Mouse (Mus musculus): Measurements from ENCODE around the gene C130050O18Rik.
A peak's percentile ranks its signal among the peaks of the same experiment; 100 is the strongest.
"Not testable (repeated sequence)": the region's sequence is repeated elsewhere in the genome, so short reads cannot be mapped to it uniquely, and the experiment has no call there.

C130050O18Rik gene

GRCm38 (mm10) chr5:139380385-139381248, 24.5 kb upstream of the C130050O18Rik start:
- DNase-seq: peak; percentile 97

- DNase-seq: peak; percentile 56
Measured at GRCm38 (mm10) chr5:139381586-139382513, 23.2 kb upstream of the C130050O18Rik start.

GRCm38 (mm10) chr5:139382760-139383159, 22.3 kb upstream of the C130050O18Rik start:
- DNase-seq: peak; percentile 72

GRCm38 (mm10) chr5:139383234-139383633, 21.8 kb upstream of the C130050O18Rik start:
- DNase-seq: no peak

GRCm38 (mm10) chr5:139384531-139384930, 20.5 kb upstream of the C130050O18Rik start:
- peak; percentile 73 for DNase-seq

GRCm38 (mm10) chr5:139386047-139386446, 19.0 kb upstream of the C130050O18Rik start:
- DNase-seq: no peak

GRCm38 (mm10) chr5:139387329-139388194, 17.5 kb upstream of the C130050O18Rik start:
- DNase-seq: no peak

GRCm38 (mm10) chr5:139388195-139388570, 16.9 kb upstream of the C130050O18Rik start:
- peak; percentile 54 for DNase-seq

- no peak for DNase-seq
Measured at GRCm38 (mm10) chr5:139388694-139389675, 16.1 kb upstream of the C130050O18Rik start.

- DNase-seq: peak; percentile 50
Measured at GRCm38 (mm10) chr5:139389676-139390061, 15.4 kb upstream of the C130050O18Rik start.

GRCm38 (mm10) chr5:139390324-139391119, 14.6 kb upstream of the C130050O18Rik start:
- not testable (repeated sequence) for DNase-seq

GRCm38 (mm10) chr5:139391309-139391990, 13.6 kb upstream of the C130050O18Rik start:
- DNase-seq: no peak

GRCm38 (mm10) chr5:139392219-139393196, 12.6 kb upstream of the C130050O18Rik start:
- no peak for DNase-seq

- DNase-seq: no peak
Measured at GRCm38 (mm10) chr5:139393197-139393588, 11.9 kb upstream of the C130050O18Rik start.

GRCm38 (mm10) chr5:139394399-139394798, 10.7 kb upstream of the C130050O18Rik start:
- DNase-seq: no peak

GRCm38 (mm10) chr5:139395528-139395927, 9.6 kb upstream of the C130050O18Rik start:
- no peak for DNase-seq

GRCm38 (mm10) chr5:139397359-139397916, 7.6 kb upstream of the C130050O18Rik start:
- DNase-seq: no peak
